Mouse (Mus musculus): ENCODE results near the gene Tmem246. TPM values are rescaled to one million over a fixed set of nuclear protein-coding genes. Genes with fewer than 3 reads are reported as not detected.

The Tmem246 gene
- polyA plus RNA-seq, 2 experiments = 28.4 to 37.0 TPM

DNA sequence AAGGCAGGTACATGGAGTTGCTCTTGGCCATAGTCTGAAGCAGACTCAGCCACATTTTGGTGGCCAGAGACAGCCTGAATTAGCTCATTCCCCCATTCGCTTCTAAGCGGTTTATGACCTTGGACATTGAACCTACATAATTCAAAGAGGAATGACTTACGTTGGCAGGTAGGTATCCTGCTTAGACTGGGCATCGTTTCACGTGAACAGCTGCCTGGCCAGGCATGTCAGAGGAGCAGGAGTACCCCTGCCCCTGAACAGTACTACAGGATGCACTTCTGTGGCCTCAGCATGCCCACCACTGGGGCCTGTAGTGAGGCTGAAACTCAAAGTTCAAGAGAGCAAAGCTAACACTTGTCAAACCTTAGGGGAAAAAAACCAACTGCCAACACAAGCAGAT is 44.3 kb downstream of the Tmem246 start:
- DNase-seq (ENCODE audit: low spot score) (no peak), ATAC-seq (ENCODE audit: low FRiP score, low read depth) (no peak)
- no peak overlapping the region for H3K4me2 ChIP-seq (replicated peaks; ENCODE audit: low read depth, low read length, severe bottlenecking)
- 69% methylated on average over 5 of the region's 5 CpGs for WGBS
- TF ChIP-seq POLR2A (IDR thresholded peaks at IDR 0.05; ENCODE audit: borderline replicate concordance, extremely low read depth, insufficient read depth, insufficient read length) = no peak
- H3K9me3 ChIP-seq (ENCODE audit: control insufficient read depth, low read length) = no peaks in the 10 kb centered on the region
- no peak overlapping the region for H3K9ac ChIP-seq (ENCODE audit: low read depth, low read length, severe bottlenecking)
- no peak overlapping the region for H3K27ac ChIP-seq (replicated peaks; ENCODE audit: low read depth, low read length)
- H3K4me1 ChIP-seq (ENCODE audit: control insufficient read depth, insufficient read depth, low read length) = no peaks in the 10 kb centered on the region
- no peak overlapping the region for H3K4me3 ChIP-seq (replicated peaks; ENCODE audit: low read length)
- no peaks in the 10 kb centered on the region for H3K36me3 ChIP-seq (ENCODE audit: control insufficient read depth, insufficient read depth, low read length)
- no peaks in the 10 kb centered on the region for H3K27me3 ChIP-seq (ENCODE audit: control insufficient read depth, insufficient read depth, low read length)

DNA sequence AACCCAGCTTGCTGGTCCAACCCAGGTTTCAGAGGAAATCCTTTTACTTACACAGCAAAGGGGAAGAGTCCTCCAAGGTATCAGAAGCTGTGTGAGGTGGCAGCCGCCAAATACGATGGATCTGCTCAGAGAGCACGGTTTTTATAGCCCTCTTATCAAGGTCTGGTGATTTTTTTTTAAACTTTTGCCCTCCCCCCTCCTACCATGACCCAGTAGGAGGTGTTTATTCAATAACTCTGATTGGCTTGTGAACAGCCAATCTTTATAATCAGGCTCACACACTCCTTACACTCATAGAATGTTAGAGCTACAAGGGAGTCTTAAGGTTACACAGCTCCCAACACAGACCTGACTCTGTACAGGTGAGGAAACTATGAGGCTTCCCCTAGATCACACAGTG is 48.3 kb downstream of the Tmem246 start, which contains the start of gene Aldob:
Gene Aldob (minus strand): TSS at position 164 of the 400 bp plus-strand sequence.
- no peak for TF ChIP-seq POLR2A (IDR thresholded peaks at IDR 0.05; ENCODE audit: borderline replicate concordance, extremely low read depth, insufficient read depth, insufficient read length)
- H3K4me2 ChIP-seq (replicated peaks; ENCODE audit: low read depth, low read length, severe bottlenecking) = no peak within 1 kb of the TSS
- no peak for ATAC-seq (ENCODE audit: low FRiP score, low read depth)
- no peak within 1 kb of the TSS for H3K27ac ChIP-seq (replicated peaks; ENCODE audit: low read depth, low read length)
- 49% methylated on average over 3 of the region's 3 CpGs for WGBS
- H3K4me1 ChIP-seq (ENCODE audit: control insufficient read depth, insufficient read depth, low read length) = no peaks in the 10 kb centered on the region
- no peak within 1 kb of the TSS for H3K9ac ChIP-seq (ENCODE audit: low read depth, low read length, severe bottlenecking)
- no peaks in the 10 kb centered on the region for H3K27me3 ChIP-seq (ENCODE audit: control insufficient read depth, insufficient read depth, low read length)
- no peaks in the 10 kb centered on the region for H3K36me3 ChIP-seq (ENCODE audit: control insufficient read depth, insufficient read depth, low read length)
- H3K4me3 ChIP-seq (replicated peaks; ENCODE audit: low read length) = no peak within 1 kb of the TSS
- no peak for DNase-seq (ENCODE audit: low spot score)
- H3K9me3 ChIP-seq (ENCODE audit: control insufficient read depth, low read length) = no peaks in the 10 kb centered on the region

DNA sequence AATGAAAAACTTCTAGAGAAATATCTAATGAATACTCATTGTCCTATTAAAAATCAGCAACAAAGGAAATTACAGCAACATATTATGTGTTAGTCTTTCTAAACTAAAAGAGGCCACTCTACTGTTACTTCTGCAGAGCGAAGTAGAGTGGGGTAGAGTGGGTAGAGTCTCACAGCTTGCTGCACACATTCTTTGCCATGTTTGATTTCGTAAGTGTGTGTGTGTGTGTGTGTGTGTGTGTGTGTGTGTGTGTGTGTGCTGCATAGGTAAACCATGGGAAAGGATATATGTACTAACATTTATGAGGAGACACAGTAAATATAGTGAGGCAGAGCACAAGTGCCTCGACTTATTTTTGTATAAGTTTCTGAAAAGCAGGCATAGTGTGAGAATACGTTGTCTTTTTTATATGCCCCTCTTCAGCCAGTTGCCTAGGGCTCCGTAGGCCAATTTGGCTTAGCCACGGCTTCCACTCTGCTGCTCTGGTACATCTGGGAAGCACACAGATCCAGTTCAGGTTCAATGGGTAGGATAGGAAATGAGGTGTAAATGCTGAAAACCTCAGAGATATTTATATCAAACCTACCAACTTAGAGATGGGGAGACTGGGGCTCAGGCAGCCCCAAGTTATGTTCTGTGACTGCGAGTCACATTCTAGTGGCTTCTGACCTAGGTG is 50.0 kb downstream of the Tmem246 start:
- Histone ChIP-seq H3K27ac (replicated peaks; ENCODE audit: low read depth, low read length) (no peak overlapping the region), H3K36me3 (ENCODE audit: control insufficient read depth, insufficient read depth, low read length) (no peaks in the 10 kb centered on the region), H3K4me2 (replicated peaks; ENCODE audit: low read depth, low read length, severe bottlenecking) (no peak overlapping the region), H3K9ac (ENCODE audit: low read depth, low read length, severe bottlenecking) (no peak overlapping the region), H3K4me1 (ENCODE audit: control insufficient read depth, insufficient read depth, low read length) (no peaks in the 10 kb centered on the region), H3K4me3 (replicated peaks; ENCODE audit: low read length) (no peak overlapping the region), H3K9me3 (ENCODE audit: control insufficient read depth, low read length) (no peaks in the 10 kb centered on the region), H3K27me3 (ENCODE audit: control insufficient read depth, insufficient read depth, low read length) (no peaks in the 10 kb centered on the region)
- TF ChIP-seq POLR2A (IDR thresholded peaks at IDR 0.05; ENCODE audit: borderline replicate concordance, extremely low read depth, insufficient read depth, insufficient read length) = no peak
- DNase-seq (ENCODE audit: low spot score) (no peak), ATAC-seq (ENCODE audit: low FRiP score, low read depth) (no peak)
- WGBS = 83% methylated on average over 7 of the region's 7 CpGs

DNA sequence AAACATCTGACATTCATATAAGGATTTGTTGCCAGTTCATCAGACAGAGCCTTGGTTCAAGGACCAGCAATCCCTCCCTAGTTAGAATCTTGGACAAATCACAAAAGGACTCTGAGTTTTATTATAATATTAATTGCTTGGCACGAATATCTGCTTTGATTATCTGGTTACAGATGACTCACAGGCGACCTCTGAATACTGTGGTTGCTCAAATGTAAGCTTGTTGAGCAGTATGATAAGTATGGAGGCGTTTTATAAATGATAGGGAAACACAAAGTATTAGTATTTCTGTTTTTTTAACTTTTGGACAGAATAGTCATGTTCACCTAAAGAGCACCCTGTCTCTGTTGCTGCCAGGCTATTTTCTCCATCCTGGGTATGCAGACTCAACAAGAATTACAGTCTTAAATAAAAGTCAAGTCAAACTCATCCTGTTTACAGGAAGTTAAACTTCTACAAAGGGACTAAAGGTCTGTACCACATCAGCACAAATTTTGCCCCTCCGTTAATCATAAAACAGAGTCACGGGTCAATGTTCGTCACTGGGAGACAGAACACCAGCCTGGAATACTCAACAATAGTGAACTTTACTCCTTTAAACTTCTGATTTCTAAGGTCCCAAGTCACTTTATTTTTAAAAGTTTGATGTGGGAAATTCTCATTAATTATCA is 50.7 kb downstream of the Tmem246 start:
- H3K27ac ChIP-seq (replicated peaks; ENCODE audit: low read depth, low read length) = no peak overlapping the region
- H3K4me2 ChIP-seq (replicated peaks; ENCODE audit: low read depth, low read length, severe bottlenecking) = no peak overlapping the region
- DNase-seq (ENCODE audit: low spot score) = no peak
- no peaks in the 10 kb centered on the region for H3K9me3 ChIP-seq (ENCODE audit: control insufficient read depth, low read length)
- WGBS = 70% methylated on average over 6 of the region's 6 CpGs
- TF ChIP-seq POLR2A (IDR thresholded peaks at IDR 0.05; ENCODE audit: borderline replicate concordance, extremely low read depth, insufficient read depth, insufficient read length) = no peak
- ATAC-seq (ENCODE audit: low FRiP score, low read depth) = no peak
- H3K9ac ChIP-seq (ENCODE audit: low read depth, low read length, severe bottlenecking) = no peak overlapping the region
- H3K4me3 ChIP-seq (replicated peaks; ENCODE audit: low read length) = no peak overlapping the region
- H3K4me1 ChIP-seq (ENCODE audit: control insufficient read depth, insufficient read depth, low read length) = no peaks in the 10 kb centered on the region
- H3K36me3 ChIP-seq (ENCODE audit: control insufficient read depth, insufficient read depth, low read length) = no peaks in the 10 kb centered on the region
- H3K27me3 ChIP-seq (ENCODE audit: control insufficient read depth, insufficient read depth, low read length) = no peaks in the 10 kb centered on the region

DNA sequence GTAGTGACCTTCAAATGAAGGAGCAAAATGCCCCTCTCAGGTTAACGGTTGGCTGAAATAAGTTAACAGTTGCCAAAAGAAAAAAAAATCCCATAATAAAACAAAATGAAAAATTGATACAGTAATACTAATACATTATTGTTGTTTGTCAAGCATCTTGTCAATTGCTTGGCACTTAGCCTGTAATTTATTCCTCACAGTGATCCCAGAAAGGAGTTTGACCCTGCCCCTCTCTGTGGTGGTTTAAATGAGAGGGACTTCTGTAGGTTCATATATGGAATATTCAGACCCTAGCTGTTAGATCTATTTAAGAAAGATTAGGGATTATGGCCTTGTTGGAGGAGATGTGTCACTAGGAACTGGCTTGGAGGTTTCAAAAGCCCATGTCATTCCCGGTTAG is 51.6 kb downstream of the Tmem246 start:
- Histone ChIP-seq H3K9ac (ENCODE audit: low read depth, low read length, severe bottlenecking) (no peak overlapping the region), H3K9me3 (ENCODE audit: control insufficient read depth, low read length) (no peaks in the 10 kb centered on the region), H3K4me2 (replicated peaks; ENCODE audit: low read depth, low read length, severe bottlenecking) (no peak overlapping the region), H3K27me3 (ENCODE audit: control insufficient read depth, insufficient read depth, low read length) (no peaks in the 10 kb centered on the region), H3K27ac (replicated peaks; ENCODE audit: low read depth, low read length) (no peak overlapping the region), H3K4me3 (replicated peaks; ENCODE audit: low read length) (no peak overlapping the region), H3K4me1 (ENCODE audit: control insufficient read depth, insufficient read depth, low read length) (no peaks in the 10 kb centered on the region), H3K36me3 (ENCODE audit: control insufficient read depth, insufficient read depth, low read length) (no peaks in the 10 kb centered on the region)
- 89% methylated on average over 2 of the region's 2 CpGs for WGBS
- DNase-seq (ENCODE audit: low spot score) (no peak), ATAC-seq (ENCODE audit: low FRiP score, low read depth) (no peak)
- TF ChIP-seq POLR2A (IDR thresholded peaks at IDR 0.05; ENCODE audit: borderline replicate concordance, extremely low read depth, insufficient read depth, insufficient read length) = no peak
